Mouse (Mus musculus): ENCODE data around the gene Gm35549. TPM values are rescaled to one million over a fixed set of nuclear protein-coding genes. Genes with fewer than 3 reads are reported as not detected.

The Gm35549 gene
- polyA plus RNA-seq, 2 experiments from 2014 or later: 1.3 to 1.9 TPM

- ATAC-seq: no peak
Measured at GRCm38 (mm10) chr9:122823374-122824017, 20.3 kb downstream of the Gm35549 start.

GRCm38 (mm10) chr9:122815239-122815851, 28.5 kb downstream of the Gm35549 start:
- no peak for ATAC-seq

GRCm38 (mm10) chr9:122814775-122815174, 29.1 kb downstream of the Gm35549 start:
- no peak for ATAC-seq

- ATAC-seq: no peak
Measured at GRCm38 (mm10) chr9:122812386-122812785, 31.4 kb downstream of the Gm35549 start.

- ATAC-seq: no peak
Measured at GRCm38 (mm10) chr9:122810212-122810611, 33.6 kb downstream of the Gm35549 start.

GRCm38 (mm10) chr9:122807186-122807585, 36.6 kb downstream of the Gm35549 start:
- no peak for ATAC-seq

- peak; percentile 48 for ATAC-seq
Measured at GRCm38 (mm10) chr9:122805845-122806341, 37.9 kb downstream of the Gm35549 start.

- ATAC-seq: peak; percentile 93
Measured at GRCm38 (mm10) chr9:122805053-122805844, 38.6 kb downstream of the Gm35549 start, which contains the start of gene Tcaim. Gene Tcaim, plus strand, starts transcription at chr9:122805539.

GRCm38 (mm10) chr9:122786534-122786933, 57.3 kb downstream of the Gm35549 start:
- ATAC-seq: no peak

GRCm38 (mm10) chr9:122785231-122785630, 58.6 kb downstream of the Gm35549 start:
- ATAC-seq: no peak

Other genes starting within 250 kb of the Gm35549 start
- gene Topaz1, start 96.7 kb downstream of the Gm35549 start, polyA plus RNA-seq (2017; shearing (Covaris generic)): under 1 TPM in 1 of 2 experiments, not detected in 1; 0.07 TPM
- gene Tcaim, start 38.5 kb downstream of the Gm35549 start, polyA plus RNA-seq (2017; shearing (Covaris generic)): 10 to 100 TPM; 11.6 to 14.5 TPM
- gene Zfp445, start 22.0 kb upstream of the Gm35549 start, polyA plus RNA-seq (2017; shearing (Covaris generic)): 10 to 100 TPM; 23.7 to 38.9 TPM
- 1 to 10 TPM; 1.4 to 6.6 TPM for gene Zkscan7, start 41.6 kb upstream of the Gm35549 start, polyA plus RNA-seq (2017; shearing (Covaris generic))
- gene Zfp105, start 79.0 kb upstream of the Gm35549 start, polyA plus RNA-seq (2017; shearing (Covaris generic)): not detected
- gene 1110059G10Rik, start 107.0 kb upstream of the Gm35549 start, polyA plus RNA-seq (2017; shearing (Covaris generic)): 10 to 100 TPM; 21.0 to 32.6 TPM
- gene Kif15, start 107.0 kb upstream of the Gm35549 start, polyA plus RNA-seq (2017; shearing (Covaris generic)): 10 to 100 TPM; 16.8 to 19.3 TPM
- 10 to 100 TPM; 18.0 to 18.3 TPM for gene Tmem42, start 177.3 kb upstream of the Gm35549 start, polyA plus RNA-seq (2017; shearing (Covaris generic))
- gene Tgm4, start 190.7 kb upstream of the Gm35549 start, polyA plus RNA-seq (2017; shearing (Covaris generic)): 1 to 10 TPM in 1 of 2 experiments, not detected in 1; 1.4 TPM

All from activated CD4-positive, CD25-positive, alpha-beta regulatory T cell, adult 4 months (primary cell).